Mouse (Mus musculus): ENCODE results near the gene Zfp618.

The Zfp618 gene

GRCm38 (mm10) chr4:62999321-62999720 is 33.9 kb downstream of the Zfp618 start:
- no peak for DNase-seq (ENCODE audit: low read depth, low spot score)

DNA sequence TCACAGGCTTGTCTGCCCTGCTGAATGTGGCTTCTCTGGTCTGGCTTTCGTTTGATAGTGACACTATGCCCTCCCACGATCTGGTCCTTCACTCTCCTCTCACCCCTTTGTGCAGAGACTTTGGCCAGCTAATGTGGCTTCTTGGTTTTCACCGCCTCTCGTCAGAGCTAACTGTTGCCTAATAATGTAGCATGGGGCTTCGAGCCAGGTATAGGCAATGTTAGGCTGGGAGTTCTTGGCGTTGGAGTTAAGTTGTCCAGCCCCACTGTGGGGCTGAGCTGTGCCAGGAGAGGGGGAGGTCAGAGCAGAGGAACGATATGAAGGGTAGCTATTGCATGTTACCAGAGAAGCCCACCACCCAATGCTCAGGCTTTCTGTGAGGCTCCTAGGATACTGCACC is 34.5 kb downstream of the Zfp618 start:
- DNase-seq (ENCODE audit: low read depth, low spot score), result no peak

- no peak for DNase-seq (ENCODE audit: low read depth, low spot score)
Measured at GRCm38 (mm10) chr4:63000316-63001055, 35.1 kb downstream of the Zfp618 start.

DNA sequence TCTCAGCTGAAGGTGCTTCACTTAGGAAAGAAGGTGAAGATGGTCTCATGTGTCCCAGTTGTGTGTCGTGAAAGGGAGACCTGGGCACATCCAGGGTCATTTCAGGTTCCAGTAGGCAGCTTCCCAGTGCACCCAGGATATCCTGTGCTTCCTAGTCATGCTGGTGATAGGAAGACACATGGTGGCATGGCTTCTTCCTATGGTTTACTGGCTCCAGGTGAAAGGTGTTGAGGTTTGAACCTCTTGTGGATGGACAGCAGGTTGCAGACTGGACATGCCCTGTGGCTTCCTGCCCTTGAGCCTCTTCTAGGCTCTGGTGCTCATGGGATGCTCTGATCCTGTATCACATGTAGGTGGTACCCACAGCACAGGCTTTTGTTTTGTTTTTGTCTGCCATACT is 37.0 kb downstream of the Zfp618 start:
- no peak for DNase-seq (ENCODE audit: low read depth, low spot score)

DNA sequence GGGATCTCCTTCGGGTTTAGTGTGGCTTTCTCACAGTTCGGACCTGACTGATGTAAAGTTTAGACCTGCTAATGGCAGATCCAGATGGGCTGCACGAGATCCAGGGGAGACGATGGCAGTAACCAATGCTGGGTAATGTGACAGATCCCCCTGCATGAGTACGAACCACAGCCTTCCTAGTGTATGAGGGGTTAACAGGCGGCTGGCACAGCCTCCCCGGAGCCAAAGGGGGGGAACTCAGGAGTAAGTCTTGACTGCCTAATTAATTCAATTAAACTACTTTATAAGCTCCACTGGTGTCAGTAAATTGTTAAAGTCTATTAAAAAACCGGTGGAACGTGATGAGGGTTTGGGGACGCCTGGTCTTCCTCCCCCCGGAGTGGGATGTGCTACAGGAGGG is 39.1 kb downstream of the Zfp618 start:
- no peak for DNase-seq (ENCODE audit: low read depth, low spot score)

DNA sequence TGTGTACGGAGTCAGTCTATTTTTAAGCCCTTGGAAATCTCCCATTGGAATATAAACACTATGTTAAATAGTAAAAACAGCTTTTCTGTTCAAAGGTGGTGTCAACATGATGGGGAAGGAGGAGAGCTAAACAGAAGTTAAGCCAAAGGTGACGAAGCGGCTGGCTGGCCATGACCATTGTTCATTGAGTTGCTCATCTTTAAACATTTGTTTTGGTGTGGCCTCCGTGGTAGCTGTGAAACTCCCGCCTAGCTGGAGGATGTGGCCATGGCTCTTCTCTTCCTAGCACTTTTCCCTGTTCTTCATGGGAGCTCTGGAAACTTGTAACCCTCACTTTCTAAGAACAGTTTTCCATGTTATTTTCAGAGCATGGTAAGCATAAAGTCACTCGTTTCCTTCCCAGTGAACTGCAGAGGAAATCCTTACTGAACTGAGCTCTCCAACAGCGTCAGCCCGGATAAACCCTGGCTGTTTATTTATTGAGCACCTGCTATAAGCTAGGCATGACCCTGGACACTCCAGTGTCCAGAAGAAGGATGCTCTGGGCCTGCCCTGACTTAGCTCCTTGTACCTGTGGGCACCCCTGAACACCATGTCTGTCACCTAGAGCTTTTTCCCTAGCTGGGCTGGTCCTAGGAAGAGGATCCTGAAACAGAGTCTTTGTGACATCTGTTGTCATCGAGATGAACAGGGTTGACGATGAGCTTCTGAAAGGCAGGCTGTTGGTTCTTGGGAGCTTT is 40.2 kb downstream of the Zfp618 start:
- DNase-seq (ENCODE audit: low read depth, low spot score), result no peak

GRCm38 (mm10) chr4:63006198-63007155 is 41.1 kb downstream of the Zfp618 start:
- no peak for DNase-seq (ENCODE audit: low read depth, low spot score)

DNA sequence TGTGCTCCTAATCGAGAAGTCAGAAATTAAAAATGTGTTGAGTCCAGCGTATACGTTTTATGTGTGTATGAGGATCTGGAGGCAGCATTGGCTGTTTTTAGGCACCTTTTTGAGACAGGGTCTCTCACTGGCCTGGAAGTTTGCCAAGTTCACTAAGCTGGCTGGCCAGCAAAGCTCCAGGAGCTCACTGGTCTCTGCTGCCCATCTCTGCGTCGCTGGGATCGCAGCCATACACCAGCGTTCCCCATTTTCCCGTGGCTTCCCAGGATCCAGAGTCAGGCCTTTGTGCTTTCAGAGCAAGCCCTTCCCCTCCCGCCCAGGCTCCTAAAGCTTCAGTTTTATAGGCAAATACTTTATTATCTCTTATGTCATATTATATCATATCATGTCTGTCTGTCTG is 42.8 kb downstream of the Zfp618 start:
- DNase-seq (ENCODE audit: low read depth, low spot score), result no peak

DNA sequence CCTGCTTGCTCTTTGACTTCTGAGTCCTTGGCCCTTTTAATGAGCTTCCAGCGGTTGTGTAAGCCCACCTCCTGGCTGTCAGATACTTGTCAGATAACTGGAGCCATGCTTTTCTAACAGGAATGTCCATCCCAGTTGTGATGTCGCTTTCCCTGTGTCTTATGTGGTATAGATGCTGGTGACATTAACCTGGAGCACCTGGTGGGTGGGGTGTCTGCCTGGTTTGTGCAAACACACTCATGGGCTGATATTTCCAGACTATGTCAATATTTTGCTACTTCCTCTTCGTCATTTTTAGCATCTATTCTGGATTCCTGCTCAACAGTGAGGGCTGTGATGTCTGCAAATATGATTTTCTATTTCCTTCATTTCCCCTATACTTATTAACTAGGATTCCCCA is 43.4 kb downstream of the Zfp618 start:
- no peak for DNase-seq (ENCODE audit: low read depth, low spot score)

DNA sequence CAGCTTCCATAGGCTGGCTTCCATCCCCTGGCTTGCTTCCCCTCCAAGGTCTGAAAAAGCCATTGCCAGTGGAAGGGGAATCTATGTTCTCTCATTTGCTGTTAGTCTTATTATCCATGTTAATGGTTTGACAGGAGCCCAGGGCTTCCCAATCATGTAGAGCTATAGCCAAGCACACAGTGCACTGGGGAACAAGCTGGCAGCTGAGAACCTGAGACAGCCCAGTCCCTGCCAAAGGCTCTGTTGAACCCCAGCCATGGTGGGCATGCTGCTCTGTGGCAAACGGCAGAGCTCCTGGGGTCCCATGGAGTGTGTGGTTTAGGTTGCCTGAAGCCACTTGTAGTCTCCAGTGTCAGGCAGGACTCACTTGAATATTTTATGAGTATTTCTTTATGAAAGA is 44.4 kb downstream of the Zfp618 start:
- DNase-seq (ENCODE audit: low read depth, low spot score), result no peak

DNA sequence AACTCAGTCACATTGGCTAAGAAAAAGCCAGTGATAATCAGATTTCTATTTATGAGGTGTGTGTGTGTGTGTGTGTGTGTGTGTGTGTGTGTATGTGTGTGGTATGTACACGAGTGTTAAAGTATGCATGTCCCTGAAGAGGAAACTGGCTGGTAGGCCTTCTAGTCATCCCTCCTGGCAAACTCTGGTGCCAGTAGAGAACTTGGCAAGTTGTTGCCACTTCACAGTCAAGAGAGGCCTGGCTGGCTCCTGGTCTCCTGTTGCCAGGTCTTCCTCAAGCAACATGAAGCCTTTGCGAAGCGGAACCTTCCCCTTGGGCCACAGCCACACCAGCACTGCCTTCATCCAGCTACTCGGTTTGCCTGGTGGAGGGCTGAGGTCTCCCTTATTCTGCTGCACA is 44.9 kb downstream of the Zfp618 start:
- no peak for DNase-seq (ENCODE audit: low read depth, low spot score)

DNA sequence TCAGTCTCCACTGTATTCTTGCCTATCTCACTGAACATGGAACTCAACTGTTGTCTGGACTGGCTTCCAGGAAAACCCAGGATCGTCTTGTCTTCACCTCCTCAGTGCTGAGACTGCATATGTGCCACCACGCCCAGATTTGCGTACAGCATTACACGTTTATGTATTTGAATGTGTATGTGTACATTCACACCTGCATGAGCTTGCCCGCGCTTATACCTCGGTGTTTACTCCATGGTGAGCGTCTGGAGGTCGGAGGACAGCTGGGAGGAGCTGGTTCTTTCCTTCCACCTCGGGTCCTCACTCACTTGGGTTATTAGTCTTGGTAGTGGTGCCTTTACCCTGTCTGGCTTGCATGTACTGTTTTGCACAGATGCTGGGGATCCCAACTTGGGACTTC is 53.2 kb downstream of the Zfp618 start:
- DNase-seq (ENCODE audit: low read depth, low spot score), result no peak

DNA sequence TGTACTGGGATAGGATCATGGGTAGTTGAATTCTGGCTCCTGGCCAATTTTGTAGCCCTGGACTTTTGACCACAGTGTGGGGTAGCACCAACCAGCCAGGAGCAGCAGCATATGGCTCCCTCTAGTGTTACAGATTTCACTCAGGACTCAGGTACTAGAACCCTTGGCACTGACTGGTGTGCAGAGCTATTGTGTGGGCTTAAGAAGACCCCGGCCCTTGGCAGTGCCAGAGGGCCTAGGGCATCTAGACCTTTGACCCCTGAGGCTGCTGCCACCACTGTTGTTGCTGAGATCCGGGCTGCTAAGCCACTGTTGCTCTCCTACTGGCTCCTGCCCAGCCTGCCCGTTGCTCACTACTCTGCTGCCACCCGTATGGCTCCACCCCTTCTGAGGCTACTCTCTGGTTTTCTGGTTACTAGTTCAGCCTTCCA is 54.1 kb downstream of the Zfp618 start:
- peak; percentile 14 for DNase-seq (ENCODE audit: low read depth, low spot score)

DNA sequence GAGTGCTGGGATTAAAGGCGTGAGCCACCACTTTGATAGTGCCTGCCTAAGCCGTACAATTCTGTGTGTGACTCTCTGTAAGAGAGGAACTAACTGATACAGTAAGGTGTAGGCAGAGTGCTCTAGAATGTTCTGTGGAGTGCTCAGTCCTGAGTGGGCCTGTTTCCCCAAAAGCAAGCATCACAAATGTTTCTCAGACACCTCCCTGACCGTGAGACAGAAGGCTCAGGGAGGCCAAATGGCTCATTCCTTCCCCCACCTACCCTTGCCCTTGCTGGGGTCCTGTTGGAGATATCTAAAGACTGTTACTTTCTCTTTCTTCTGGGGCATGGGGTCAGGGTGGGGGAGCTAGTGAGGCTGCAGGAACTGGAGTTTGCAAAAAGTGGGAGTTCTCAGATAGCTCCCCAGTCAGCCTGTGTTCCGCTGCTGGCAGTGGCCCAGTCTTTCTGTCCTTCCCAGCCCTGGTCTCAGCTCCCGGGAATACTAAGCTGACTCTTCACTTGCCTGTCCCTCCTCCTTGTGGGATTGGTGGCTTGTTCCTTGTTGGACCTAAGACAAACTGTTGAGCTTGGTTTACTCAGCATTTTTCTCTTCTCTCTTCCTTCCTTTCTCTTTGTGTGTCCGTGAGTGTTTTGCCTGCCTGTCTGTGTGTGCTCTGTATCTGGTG is 55.8 kb downstream of the Zfp618 start:
- DNase-seq (ENCODE audit: low read depth, low spot score), result no peak

GRCm38 (mm10) chr4:63023465-63023864 is 58.1 kb downstream of the Zfp618 start:
- DNase-seq (ENCODE audit: low read depth, low spot score), result no peak

DNA sequence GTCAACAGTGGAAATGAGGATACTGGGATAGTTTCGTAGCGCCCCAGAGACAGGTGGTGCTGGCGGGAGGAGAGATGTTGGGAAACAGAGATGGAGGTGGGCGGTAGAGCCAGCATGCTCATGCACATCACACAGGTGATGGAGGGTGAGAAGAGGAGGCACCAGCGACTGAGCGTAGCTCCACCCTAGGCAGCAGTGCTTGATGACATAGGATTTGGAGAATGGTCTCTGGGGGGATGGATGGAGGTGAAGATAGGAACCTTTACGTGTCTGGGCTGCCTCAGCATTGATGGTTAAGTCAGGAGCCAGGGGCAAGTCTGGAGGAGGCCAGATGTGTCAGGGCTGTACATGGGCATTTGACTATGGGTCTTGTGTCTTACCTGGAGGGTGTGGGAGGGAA is 58.7 kb downstream of the Zfp618 start:
- DNase-seq (ENCODE audit: low read depth, low spot score), result no peak

DNA sequence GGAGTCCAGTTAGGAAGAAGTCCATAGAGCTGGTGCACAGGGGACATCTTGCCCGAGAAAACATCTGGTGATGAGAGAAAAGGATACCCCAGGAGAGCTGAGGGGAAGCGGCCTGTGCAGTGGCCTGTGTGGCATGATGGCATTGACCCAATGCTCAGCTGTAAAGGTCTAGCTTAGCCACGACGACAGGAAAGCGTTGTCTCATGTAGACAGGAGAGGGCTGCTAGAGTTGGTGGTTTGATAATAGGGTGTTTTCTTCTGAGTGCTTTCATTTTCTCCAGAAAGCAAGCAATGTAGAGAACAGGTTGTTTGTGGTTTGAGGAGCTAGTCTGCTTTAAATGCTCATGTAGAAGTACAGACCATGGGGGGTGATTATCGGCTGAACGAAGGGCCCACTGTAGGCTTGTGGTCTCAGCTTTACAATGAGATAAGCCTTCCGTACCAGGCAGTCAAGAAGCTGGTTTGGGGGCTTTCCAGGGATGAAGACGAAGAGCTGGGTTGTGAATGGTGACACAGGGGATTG is 59.4 kb downstream of the Zfp618 start:
- no peak for DNase-seq (ENCODE audit: low read depth, low spot score)

GRCm38 (mm10) chr4:63025306-63025705 is 59.9 kb downstream of the Zfp618 start:
- DNase-seq (ENCODE audit: low read depth, low spot score), result no peak

DNA sequence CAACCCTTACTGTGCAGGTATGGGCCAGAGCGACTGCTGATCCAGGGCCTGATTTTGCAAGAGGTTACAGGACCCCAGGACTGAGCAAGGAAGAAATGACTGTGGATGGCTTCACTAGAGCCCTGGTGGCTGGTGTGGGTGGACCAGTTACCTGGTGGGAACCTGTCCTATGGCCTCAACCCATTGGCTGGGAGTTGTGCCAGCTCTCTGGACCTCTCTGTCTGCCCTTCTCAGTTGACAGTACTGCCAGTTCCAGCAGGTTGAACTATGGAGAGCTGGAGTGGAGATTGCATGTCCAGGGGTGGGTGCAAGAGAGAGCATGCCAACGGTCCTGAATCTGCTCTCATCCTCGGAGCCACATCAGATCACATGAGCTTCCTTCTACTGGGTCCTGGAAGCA is 60.9 kb downstream of the Zfp618 start:
- no peak for DNase-seq (ENCODE audit: low read depth, low spot score)

DNA sequence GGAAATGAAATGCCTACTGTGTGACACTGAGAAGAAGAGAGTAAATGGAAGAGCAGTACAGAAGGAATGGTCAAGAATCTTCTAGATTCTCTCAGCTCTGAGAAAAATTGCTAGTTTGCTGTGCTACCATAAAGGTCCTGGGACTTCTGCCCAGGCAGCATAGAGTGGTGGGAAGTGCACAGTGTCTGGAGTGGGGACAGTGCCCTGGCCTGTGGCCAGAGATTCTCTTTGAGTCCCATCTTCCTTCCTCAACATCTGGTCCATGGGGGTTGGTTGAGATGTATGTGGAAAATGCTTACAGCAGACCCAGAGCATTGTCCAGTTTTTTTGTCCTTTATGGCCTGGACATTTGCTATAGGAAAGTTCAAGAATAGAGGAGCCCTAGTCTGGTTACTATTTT is 62.1 kb downstream of the Zfp618 start:
- DNase-seq (ENCODE audit: low read depth, low spot score), result no peak

GRCm38 (mm10) chr4:63030157-63030556 is 64.8 kb downstream of the Zfp618 start:
- peak; percentile 34 for DNase-seq (ENCODE audit: low read depth, low spot score)

Data from R1 (cell line).